Mouse (Mus musculus) megakaryocyte, embryonic 14.5 days (primary cell): ENCODE results near the gene Zfp324.

Source experiments
- FLI1 ChIP-seq: IDR thresholded peaks from 2 replicates; pipeline ENCODE4 v1.6.1; 2012; ENCODE audit warnings: low read length, inconsistent platforms, mixed read lengths
- GATA1 ChIP-seq: IDR thresholded peaks from 3 replicates; pipeline ENCODE4 v1.6.1; 2012; ENCODE audit warnings: mixed read lengths, low read length, inconsistent platforms, borderline replicate concordance

- TF ChIP-seq FLI1 (no peak), GATA1 (no peak)
These were observed 8.1 kb upstream of the Zfp324 start for GRCm38 (mm10) chr7:12957511-12957910.
